Mouse (Mus musculus): ENCODE measurements around the gene Adgrb3.

DNA sequence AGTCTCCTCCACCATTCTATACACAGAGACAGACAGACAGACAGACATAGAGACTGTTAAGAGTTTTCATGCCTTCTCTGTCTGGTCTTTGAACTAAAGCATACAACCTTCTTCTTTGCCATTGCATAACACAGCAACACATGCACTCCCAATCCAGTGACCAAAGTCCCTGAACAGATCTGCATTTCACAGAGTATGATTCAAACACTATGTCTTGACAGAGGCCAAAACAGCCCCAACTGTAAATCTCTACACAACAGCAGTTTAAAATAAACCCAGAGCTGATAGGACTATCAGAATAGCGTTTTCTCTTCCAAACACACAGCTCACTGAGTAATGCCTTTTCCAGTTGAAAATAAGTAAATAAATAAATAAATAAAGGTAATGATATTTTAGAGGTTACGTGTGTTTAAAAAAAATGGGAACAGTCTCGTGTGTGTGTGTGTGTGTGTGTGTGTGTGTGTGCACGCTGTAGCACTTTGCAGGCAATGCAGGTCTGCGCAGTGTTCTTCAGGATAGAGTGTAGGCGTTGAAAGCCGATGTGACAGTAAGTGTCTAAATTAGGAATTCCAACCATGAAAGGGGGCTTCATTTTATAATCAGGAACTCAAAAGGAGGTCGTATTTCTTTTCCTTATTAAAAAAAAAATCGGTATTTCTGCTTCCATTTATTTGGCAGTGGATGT, 1.3 kb downstream of the Adgrb3 start:
- TF ChIP-seq CTCF (IDR thresholded peaks at IDR 0.05; ENCODE audit: insufficient read depth, low read depth, low read length) (no peak), POLR2A (IDR thresholded peaks at IDR 0.05; ENCODE audit: insufficient read depth, low read depth, low read length) (no peak)

Data from olfactory bulb, adult 2 months (tissue).